Mouse (Mus musculus) C2C12 (cell line): Measurements from ENCODE around the gene Hist1h3d. TPM values are rescaled to one million over a fixed set of nuclear protein-coding genes. Genes with fewer than 3 reads are reported as not detected.

Experiments
- H3K27me3 ChIP-seq: one replicate; pipeline ENCODE4 v1.6.1; 2011; ENCODE audit not compliant: control insufficient read depth, insufficient read depth, insufficient read length
- H3K36me3 ChIP-seq: one replicate; pipeline ENCODE4 v1.6.1; 2011; ENCODE audit not compliant: control insufficient read depth, insufficient read depth
- H3K4me3 ChIP-seq: one replicate; pipeline ENCODE4 v1.5.1; 2011; ENCODE audit warnings: mild to moderate bottlenecking, control low read depth; ENCODE audit not compliant: poor library complexity, insufficient read depth, severe bottlenecking
- H3K79me2 ChIP-seq: one replicate; pipeline ENCODE4 v1.6.1; 2011; ENCODE audit not compliant: control insufficient read depth, insufficient read depth
- H3K79me3 ChIP-seq: one replicate; pipeline ENCODE4 v1.6.1; 2011; ENCODE audit warnings: low read depth, control low read depth
- H3ac ChIP-seq: one replicate; pipeline ENCODE3; 2011; ENCODE audit warnings: low read depth; ENCODE audit not compliant: control insufficient read depth, insufficient read length
- CEBPB ChIP-seq: IDR thresholded peaks from one replicate; pipeline ENCODE4 v1.6.1; 2011; ENCODE audit warnings: low read depth, mild to moderate bottlenecking, control low read depth, moderate library complexity
- CTCF ChIP-seq: IDR thresholded peaks from one replicate; pipeline ENCODE4 v1.5.1; 2011; ENCODE audit not compliant: control insufficient read depth, insufficient read depth, insufficient read length
- FOSL1 ChIP-seq: IDR thresholded peaks from one replicate; pipeline ENCODE4 v1.8.0; 2011; ENCODE audit warnings: mild to moderate bottlenecking, low read length; ENCODE audit not compliant: poor library complexity, insufficient read depth, severe bottlenecking
- MAX ChIP-seq: IDR thresholded peaks from one replicate; pipeline ENCODE4 v1.6.1; 2011; ENCODE audit warnings: mild to moderate bottlenecking, control low read depth
- MYOD1 ChIP-seq: IDR thresholded peaks from one replicate; pipeline ENCODE4 v1.6.1; 2011; ENCODE audit warnings: low read depth; ENCODE audit not compliant: control insufficient read depth, insufficient read length
- MYOG ChIP-seq: IDR thresholded peaks from one replicate; pipeline ENCODE4 v1.6.1; 2011; ENCODE audit not compliant: control insufficient read depth, insufficient read length; ENCODE audit errors: extremely low read depth
- USF1 ChIP-seq: IDR thresholded peaks from one replicate; pipeline ENCODE4 v1.6.1; 2011; ENCODE audit warnings: low read depth, mild to moderate bottlenecking, control low read depth, moderate library complexity
- long read RNA-seq, 2 experiments: library from polyadenylated mRNA; unstranded; transcript quantifications; one replicate each; pipeline ENCODE4 v2.0.0; 2019 to 2020
- polyA plus RNA-seq: library from polyadenylated mRNA; unstranded; fragments of >200 nt; fragmentation: generic; extraction: Trizol; gene quantifications from one replicate; pipeline ENCODE4 v1.2.1, GENCODE M21; 2012; ENCODE audit warnings: missing spikeins

Hist1h3d gene
- 1.9 TPM for polyA plus RNA-seq
- long read RNA-seq, experiment 1, result 0 reads
- long read RNA-seq, experiment 2, result 0 reads

DNA sequence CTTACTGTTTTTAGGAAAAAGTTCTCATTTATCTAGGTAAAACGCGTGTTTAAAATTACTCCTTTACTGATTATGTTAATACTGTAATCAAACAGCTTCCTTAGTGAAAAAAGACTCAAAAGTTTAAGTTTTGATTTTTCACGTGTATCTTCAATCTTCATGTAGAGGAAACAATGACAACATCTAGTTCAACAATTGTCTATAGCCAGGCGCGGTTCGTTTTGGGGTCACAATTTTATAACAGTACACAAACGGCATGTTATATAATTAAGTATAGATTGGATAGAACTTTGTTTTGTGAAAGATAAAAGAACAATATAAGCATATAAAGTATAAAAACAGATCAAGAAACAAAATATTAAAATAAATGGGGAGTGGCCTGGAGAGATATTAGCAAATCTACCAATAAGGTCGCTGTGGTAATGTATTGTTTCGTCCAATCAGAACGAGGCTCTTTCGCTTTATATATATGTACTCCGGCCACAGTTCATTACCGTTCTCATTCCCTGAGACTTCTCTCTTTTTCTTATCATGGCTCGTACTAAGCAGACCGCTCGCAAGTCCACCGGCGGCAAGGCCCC, at the start of gene Hist1h3d:
Hist1h3d (plus strand) TSS at position 493 of the 581 bp plus-strand sequence.
- peak within 1 kb of the TSS; percentile 55 for H3ac ChIP-seq
- TF ChIP-seq MYOG (no peak), MYOD1 (no peak), CEBPB (no peak), FOSL1 (no peak), MAX (no peak), CTCF (no peak), USF1 (no peak)
- no peaks in the 10 kb centered on the region for H3K79me2 ChIP-seq
- H3K4me3 ChIP-seq, result peak within 1 kb of the TSS; percentile 35
- no peaks in the 10 kb centered on the region for H3K79me3 ChIP-seq
- no peaks in the 10 kb centered on the region for H3K27me3 ChIP-seq
- H3K36me3 ChIP-seq, result no peaks in the 10 kb centered on the region

DNA sequence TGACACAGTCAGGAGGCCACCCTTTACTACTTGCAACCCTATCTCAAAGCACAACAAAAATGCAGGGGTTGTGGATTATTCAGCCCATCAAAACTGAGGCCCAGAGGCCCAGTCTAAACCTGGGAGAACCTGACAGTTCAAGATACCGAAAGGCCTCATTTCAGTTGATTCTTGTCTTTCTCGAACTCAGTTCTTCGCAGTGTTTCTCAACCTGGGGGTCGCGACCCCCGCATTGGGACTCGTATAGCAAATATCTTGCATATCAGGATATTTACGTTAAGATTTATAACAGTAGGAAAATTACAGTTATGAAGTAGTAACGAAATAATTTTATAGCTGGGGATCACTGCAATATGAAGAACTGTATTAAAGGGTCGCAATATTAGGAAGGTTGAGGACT, 49.7 kb upstream of the Hist1h3d start:
- H3K79me3 ChIP-seq, result no peaks in the 10 kb centered on the region
- H3ac ChIP-seq, result no peak overlapping the region
- TF ChIP-seq MYOD1, result no peak
- TF ChIP-seq FOSL1, result no peak
- TF ChIP-seq CTCF, result no peak
- no peak for TF ChIP-seq CEBPB
- no peak for TF ChIP-seq MAX
- TF ChIP-seq MYOG, result no peak
- TF ChIP-seq USF1, result no peak
- peak overlapping the region; percentile 8 for H3K4me3 ChIP-seq
- H3K27me3 ChIP-seq, result no peaks in the 10 kb centered on the region
- no peaks in the 10 kb centered on the region for H3K79me2 ChIP-seq
- H3K36me3 ChIP-seq, result no peaks in the 10 kb centered on the region

DNA sequence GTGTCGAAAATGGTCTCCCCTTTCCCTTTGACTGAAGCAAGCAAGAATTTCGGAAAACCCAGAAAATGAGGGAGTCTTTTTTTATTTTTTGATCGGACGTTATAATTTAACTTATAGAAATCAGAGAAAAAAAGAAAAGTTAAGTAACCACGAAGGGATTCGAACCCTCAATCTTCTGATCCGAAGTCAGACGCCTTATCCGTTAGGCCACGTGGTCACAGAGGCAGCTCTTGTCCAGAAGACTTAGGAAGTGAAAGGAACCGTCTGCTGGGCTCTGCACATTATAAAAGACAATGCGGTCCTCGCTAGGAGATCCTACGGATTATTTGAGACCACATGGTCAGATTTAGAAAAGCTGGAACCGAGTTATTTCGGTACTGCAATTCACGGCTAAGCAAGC, 49.3 kb upstream of the Hist1h3d start:
- Histone ChIP-seq H3K4me3 (peak overlapping the region; percentile 8), H3K36me3 (no peaks in the 10 kb centered on the region), H3K27me3 (no peaks in the 10 kb centered on the region), H3K79me3 (no peaks in the 10 kb centered on the region), H3ac (peak overlapping the region; percentile 36), H3K79me2 (no peaks in the 10 kb centered on the region)
- no peak for TF ChIP-seq MYOG
- TF ChIP-seq FOSL1, result no peak
- peak; percentile 86 for TF ChIP-seq USF1
- peak; percentile 15 for TF ChIP-seq MAX
- TF ChIP-seq MYOD1, result no peak
- TF ChIP-seq CEBPB, result peak; percentile 7
- TF ChIP-seq CTCF, result no peak

DNA sequence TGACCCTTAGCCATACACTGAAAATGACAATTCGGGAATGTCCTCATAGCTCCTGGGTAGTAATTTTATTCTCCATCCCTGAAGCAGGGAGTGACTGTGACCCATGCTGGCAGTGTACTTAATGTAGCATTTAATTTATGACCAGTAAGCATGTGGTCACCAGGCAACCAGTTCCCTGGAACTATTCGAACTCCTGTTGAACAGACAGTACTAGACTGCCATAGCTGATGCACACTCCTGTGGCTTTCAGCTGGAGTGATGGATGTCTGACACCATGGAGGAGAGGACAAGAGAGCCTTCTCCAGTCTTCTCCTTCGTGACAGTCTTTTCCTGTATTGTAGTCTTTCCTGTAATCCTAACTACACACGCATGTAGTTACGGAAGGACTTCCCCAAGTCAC, 46.6 kb upstream of the Hist1h3d start:
- Histone ChIP-seq H3K27me3 (no peaks in the 10 kb centered on the region), H3ac (no peak overlapping the region), H3K4me3 (no peak overlapping the region), H3K36me3 (no peaks in the 10 kb centered on the region), H3K79me2 (no peaks in the 10 kb centered on the region), H3K79me3 (no peaks in the 10 kb centered on the region)
- TF ChIP-seq CEBPB (no peak), MYOD1 (no peak), USF1 (no peak), CTCF (no peak), FOSL1 (no peak)

DNA sequence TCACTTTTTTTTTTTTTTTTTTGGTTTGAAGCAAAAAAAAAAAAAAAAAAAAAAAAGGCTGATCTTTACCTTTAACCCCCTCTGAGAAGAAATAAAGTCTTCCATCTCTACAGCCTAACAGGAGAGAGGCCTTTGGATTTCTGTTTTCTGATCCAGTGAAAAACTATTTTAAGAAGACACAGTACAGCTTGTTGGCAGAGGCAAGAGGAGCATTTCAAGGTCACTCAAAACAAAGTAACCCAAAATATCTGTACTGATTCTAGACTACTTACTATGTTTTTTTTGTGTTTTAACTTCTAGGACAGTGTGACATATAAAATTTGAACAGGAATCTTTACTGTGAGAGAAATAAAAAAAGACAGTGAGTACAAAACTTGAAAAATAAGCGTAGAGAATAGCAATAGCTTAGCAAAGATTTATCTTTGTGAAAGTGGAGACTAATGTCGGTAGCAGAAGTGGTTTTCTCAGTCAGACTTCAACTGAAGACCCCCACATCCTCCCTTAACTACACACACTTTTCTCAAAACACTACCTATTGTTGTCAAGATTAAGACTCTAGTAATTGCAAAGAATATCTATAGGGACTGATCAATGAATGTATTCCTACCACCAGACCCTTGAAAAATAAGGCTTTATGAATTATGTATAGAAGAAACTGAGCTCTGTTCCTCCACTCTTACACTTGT, 45.9 kb upstream of the Hist1h3d start:
- Histone ChIP-seq H3K79me3 (no peaks in the 10 kb centered on the region), H3K4me3 (no peak overlapping the region), H3ac (no peak overlapping the region), H3K36me3 (no peaks in the 10 kb centered on the region), H3K79me2 (no peaks in the 10 kb centered on the region), H3K27me3 (no peaks in the 10 kb centered on the region)
- TF ChIP-seq MYOG (no peak), MAX (no peak), MYOD1 (no peak), CEBPB (no peak), USF1 (no peak), FOSL1 (no peak), CTCF (no peak)
